In the genomic region with DNA sequence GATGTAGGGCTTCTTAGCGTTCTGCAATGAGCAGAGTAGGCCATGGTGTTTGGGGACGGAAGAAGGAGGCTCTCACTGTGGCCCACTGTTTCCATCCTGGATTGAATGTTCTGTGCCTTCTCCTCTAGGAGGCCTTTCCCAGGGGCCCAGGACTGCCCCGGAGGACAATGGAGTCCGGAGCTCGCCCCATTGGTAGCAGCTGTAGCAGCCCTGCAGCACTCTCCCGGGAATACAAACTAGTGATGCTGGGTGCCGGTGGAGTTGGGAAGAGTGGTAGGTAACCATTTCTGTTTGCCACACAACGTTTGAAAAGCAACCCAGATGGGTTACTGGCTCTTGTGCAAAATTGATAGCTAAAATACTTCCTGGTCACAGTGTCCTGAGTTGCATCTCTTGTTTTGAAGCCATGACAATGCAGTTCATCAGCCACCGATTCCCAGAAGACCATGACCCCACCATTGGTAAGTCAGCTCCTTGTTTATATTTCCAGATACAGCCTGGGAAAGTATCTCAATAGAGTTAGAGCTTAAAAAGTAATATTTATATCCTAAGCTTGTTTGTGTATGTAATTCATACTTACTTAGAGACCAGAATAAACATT, we compare ENCODE assay signal across 8 mouse cellular contexts. TPM values are rescaled to one million over a fixed set of nuclear protein-coding genes. Genes with fewer than 3 reads are reported as not detected.
DNase-seq lines count a peak whose midpoint lies in the region; ATAC-seq and TF ChIP-seq lines count a peak whose summit lies in the region.

No protein-coding gene starts in this region.

- no peaks in the 10 kb centered on the region for H3K27me3 ChIP-seq in liver, embryonic 13.5 days
- H3K27me3 ChIP-seq in midbrain, postnatal 0 days (ENCODE audit: insufficient read depth, low read length) = no peaks in the 10 kb centered on the region

- H3K4me2 ChIP-seq in liver, embryonic 13.5 days = peak overlapping the region; percentile 86
- H3K4me2 ChIP-seq in midbrain, postnatal 0 days (ENCODE audit: low read depth, low read length, poor library complexity, severe bottlenecking) = peak overlapping the region; percentile 79

- intact Hi-C loops in left cerebral cortex, postnatal 4 days (cut with DNase I) = no loop called here
- intact Hi-C loops in left cerebral cortex, postnatal 25 days (cut with DNase I) = no loop called here

- H3K9me3 ChIP-seq in liver, embryonic 13.5 days (replicated peaks) = no peaks in the 10 kb centered on the region
- no peaks in the 10 kb centered on the region for H3K9me3 ChIP-seq in midbrain, postnatal 0 days (ENCODE audit: low read length)

- 6% methylated on average over 9 of the region's 9 CpGs for WGBS in liver, embryonic 13.5 days (ENCODE audit: insufficient replicate concordance)
- 5% methylated on average over 9 of the region's 9 CpGs for WGBS in midbrain, postnatal 0 days

- H3K27ac ChIP-seq in liver, embryonic 13.5 days = peak overlapping the region; percentile 94
- H3K27ac ChIP-seq in midbrain, postnatal 0 days (ENCODE audit: low read depth, low read length) = peak overlapping the region; percentile 59; the same call in 1 of the 2 replicates

- H3K9ac ChIP-seq in liver, embryonic 13.5 days = peak overlapping the region; percentile 84
- peak overlapping the region; percentile 72 for H3K9ac ChIP-seq in midbrain, postnatal 0 days (replicated peaks; ENCODE audit: low read length, poor library complexity, severe bottlenecking)

- peaks cover 52% of the 10 kb centered on the region for H3K36me3 ChIP-seq in liver, embryonic 13.5 days
- H3K36me3 ChIP-seq in midbrain, postnatal 0 days (ENCODE audit: insufficient read depth, low read length) = peaks cover 20% of the 10 kb centered on the region; the same call in 1 of the 2 replicates

- peak; percentile 24 for DNase-seq in left cerebral cortex, postnatal 4 days
- no peak for DNase-seq in left cerebral cortex, postnatal 25 days (ENCODE audit: low spot score in 2 of 2)
- peak; percentile 42 for DNase-seq in adrenal gland, postnatal 14 days
- DNase-seq in liver, embryonic 13.5 days = peak; percentile 38
- DNase-seq in midbrain, postnatal 0 days (ENCODE audit: low spot score) = peak; percentile 52
- DNase-seq in cerebellum, adult 8-10 months = no peak

- ATAC-seq in erythroid progenitor cell, adult 5-6 weeks (replicated peaks; ENCODE audit: low FRiP score, poor library complexity, severe bottlenecking) = peak; percentile 50
- ATAC-seq in inflammation-experienced regulatory T-cells, adult 6 months = peak; percentile 35
- peak; percentile 65 for ATAC-seq in liver, embryonic 13.5 days (ENCODE audit: low read depth)
- ATAC-seq in midbrain, postnatal 0 days (ENCODE audit: low FRiP score) = 0 out of 2 replicates have a peak, but pooled peaks have one; percentile 52

- peaks cover 25% of the 10 kb centered on the region for H3K4me1 ChIP-seq in liver, embryonic 13.5 days (replicated peaks)
- H3K4me1 ChIP-seq in midbrain, postnatal 0 days (ENCODE audit: insufficient read depth, low read length) = peaks cover 13% of the 10 kb centered on the region

- no peak for TF ChIP-seq CTCF in midbrain, postnatal 0 days (IDR thresholded peaks at IDR 0.05)

- H3K4me3 ChIP-seq in liver, embryonic 13.5 days (replicated peaks) = peak overlapping the region; percentile 74
- H3K4me3 ChIP-seq in midbrain, postnatal 0 days (ENCODE audit: low read depth, low read length) = peak overlapping the region; percentile 73

RNA-seq across cellular contexts. Expression of a gene that starts 0.7 kb away (rescaled TPM):
- total RNA-seq in left cerebral cortex, postnatal 4 days (2021) = 10 to 100 TPM; 45.0 to 46.9 TPM
- total RNA-seq in left cerebral cortex, postnatal 25 days (2021) = 10 to 100 TPM; 49.1 to 49.9 TPM
- total RNA-seq in adrenal gland, postnatal 14 days (2021) = 39.1 and 48.1 TPM in 2 replicates
- 13.0 and 20.2 TPM in 2 replicates for total RNA-seq in erythroid progenitor cell, adult 5-6 weeks (2015; ENCODE audit: low replicate concordance)
- 27.6 and 45.9 TPM in 2 replicates for total RNA-seq in erythroid progenitor cell, adult 5-6 weeks (2017; ENCODE audit: low replicate concordance)
- polyA plus RNA-seq in inflammation-experienced regulatory T-cells, adult 6 months (2017; shearing (Covaris generic)) = 10 to 100 TPM; 34.1 to 55.2 (median 40.3) TPM
- polyA plus RNA-seq in liver, embryonic 13.5 days (2015; fragmentation: Nextera tagmentation; extraction: Ambion mirVana) = 34.4 and 36.3 TPM in 2 replicates
- 78.1 and 88.3 TPM in 2 replicates for total RNA-seq in midbrain, postnatal 0 days (2014; rRNA removed)
- 73.5 and 81.3 TPM in 2 replicates for polyA plus RNA-seq in midbrain, postnatal 0 days (2015; fragmentation: Nextera tagmentation; extraction: Ambion mirVana)

RNA-seq across cellular contexts. Expression of a gene that starts 31.7 kb away (rescaled TPM):
- 10 to 100 TPM; 76.3 to 78.3 TPM for total RNA-seq in left cerebral cortex, postnatal 4 days (2021)
- 10 to 100 TPM; 54.0 to 57.1 TPM for total RNA-seq in left cerebral cortex, postnatal 25 days (2021)
- 56.1 and 62.8 TPM in 2 replicates for total RNA-seq in adrenal gland, postnatal 14 days (2021)
- 56.9 and 69.2 TPM in 2 replicates for total RNA-seq in erythroid progenitor cell, adult 5-6 weeks (2015; ENCODE audit: low replicate concordance)
- 37.8 and 62.8 TPM in 2 replicates for total RNA-seq in erythroid progenitor cell, adult 5-6 weeks (2017; ENCODE audit: low replicate concordance)
- polyA plus RNA-seq in inflammation-experienced regulatory T-cells, adult 6 months (2017; shearing (Covaris generic)) = 10 to 100 TPM; 36.1 to 57.0 (median 47.9) TPM
- 23.8 and 29.9 TPM in 2 replicates for polyA plus RNA-seq in liver, embryonic 13.5 days (2015; fragmentation: Nextera tagmentation; extraction: Ambion mirVana)
- 71.8 and 96.5 TPM in 2 replicates for total RNA-seq in midbrain, postnatal 0 days (2014; rRNA removed)
- 66.8 and 70.5 TPM in 2 replicates for polyA plus RNA-seq in midbrain, postnatal 0 days (2015; fragmentation: Nextera tagmentation; extraction: Ambion mirVana)

RNA-seq across cellular contexts. Expression of a gene that starts 57.7 kb away (rescaled TPM):
- 100 to 1,000 TPM; 238 to 268 TPM for total RNA-seq in left cerebral cortex, postnatal 4 days (2021)
- 100 to 1,000 TPM; 527 to 544 TPM for total RNA-seq in left cerebral cortex, postnatal 25 days (2021)
- 7.5 and 15.1 TPM in 2 replicates for total RNA-seq in adrenal gland, postnatal 14 days (2021)
- 0.36 TPM in 1 of 2 replicates, not detected in the other for total RNA-seq in erythroid progenitor cell, adult 5-6 weeks (2015; ENCODE audit: low replicate concordance)
- 0.39 TPM in 1 of 2 replicates, not detected in the other for total RNA-seq in erythroid progenitor cell, adult 5-6 weeks (2017; ENCODE audit: low replicate concordance)
- polyA plus RNA-seq in inflammation-experienced regulatory T-cells, adult 6 months (2017; shearing (Covaris generic)) = 100 to 1,000 TPM; 105 to 132 (median 111) TPM
- 1.2 and 1.3 TPM in 2 replicates for polyA plus RNA-seq in liver, embryonic 13.5 days (2015; fragmentation: Nextera tagmentation; extraction: Ambion mirVana)
- 142 and 150 TPM in 2 replicates for total RNA-seq in midbrain, postnatal 0 days (2014; rRNA removed)
- polyA plus RNA-seq in midbrain, postnatal 0 days (2015; fragmentation: Nextera tagmentation; extraction: Ambion mirVana) = 243 and 246 TPM in 2 replicates

Comparison
In these comparisons a context has a peak if more than half of its experiments do, and no peak if none do; other contexts are left out.
1. DNase-seq: peak in left cerebral cortex, postnatal 4 days (single experiment), adrenal gland, postnatal 14 days (single experiment), liver, embryonic 13.5 days (single experiment) and midbrain, postnatal 0 days (single experiment); none in left cerebral cortex, postnatal 25 days (0 of 2) and cerebellum, adult 8-10 months (single experiment).
2. Peak in every context shown above with its lines, with median percentiles within 50 percentile points of each other: ATAC-seq.